Mouse (Mus musculus): Measurements from ENCODE around the gene C1qtnf6.

Gene C1qtnf6

DNA sequence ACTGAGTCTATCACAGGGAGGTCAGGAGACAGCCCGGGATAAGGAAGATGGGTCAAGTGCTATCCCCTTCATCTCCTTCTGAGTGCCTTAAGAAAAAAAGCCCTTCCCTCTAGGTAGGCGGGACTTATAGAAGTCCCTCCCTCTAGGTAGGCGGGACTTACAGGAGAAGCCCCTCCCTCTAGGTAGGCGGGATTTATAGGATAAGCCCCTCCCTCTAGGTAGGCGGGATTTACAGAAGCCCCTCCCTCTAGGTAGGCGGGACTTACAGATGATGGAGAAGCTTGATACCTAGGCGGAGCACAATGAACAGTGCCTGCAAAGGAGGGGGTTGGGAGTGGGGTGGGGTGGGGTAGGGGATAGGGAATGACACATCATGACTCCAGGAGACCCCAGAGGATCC, 51.1 kb downstream of the C1qtnf6 start:
- DNase-seq (ENCODE audit: low spot score in 2 of 2), result no peak

DNA sequence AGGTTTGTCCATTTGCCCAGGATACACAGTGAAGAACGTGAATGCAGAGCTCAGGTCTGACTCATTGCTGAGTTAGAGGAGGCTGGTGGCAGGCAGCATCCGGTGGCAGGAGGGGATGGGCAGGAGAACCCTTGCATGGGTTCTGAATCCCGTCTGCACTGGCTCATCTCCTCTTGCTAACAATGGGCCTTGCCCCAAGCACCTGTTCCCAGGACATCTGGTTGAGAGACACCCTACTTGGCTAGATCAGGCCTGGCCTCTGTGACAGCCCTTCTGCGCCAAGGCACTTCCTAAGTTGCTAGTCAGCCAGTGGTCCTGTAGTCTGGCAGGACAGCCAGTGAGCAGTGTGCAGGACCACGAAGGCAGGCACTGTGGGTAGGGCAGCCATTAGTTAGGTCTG, 51.7 kb downstream of the C1qtnf6 start:
- DNase-seq (ENCODE audit: low spot score in 2 of 2), result no peak

DNA sequence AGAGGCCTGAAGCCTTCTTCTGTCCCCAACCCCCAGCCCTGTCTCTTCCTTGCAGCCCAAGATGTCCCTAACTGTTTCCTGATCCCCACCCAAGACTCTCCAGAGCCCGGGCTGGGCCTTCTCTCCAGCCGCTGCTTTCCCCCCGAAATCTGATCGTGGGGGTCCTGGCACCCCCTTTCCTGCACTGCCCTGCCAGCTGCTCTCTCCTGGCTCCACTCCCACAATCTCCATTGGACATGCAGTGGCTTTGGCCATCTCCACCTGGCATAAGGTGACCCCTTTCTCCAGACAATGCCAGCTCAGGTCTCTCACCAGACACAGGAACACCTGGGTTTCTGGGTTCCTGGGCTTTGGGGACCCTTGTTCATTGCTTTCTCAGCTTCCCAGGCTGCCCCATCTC, 53.1 kb downstream of the C1qtnf6 start:
- DNase-seq (ENCODE audit: low spot score in 2 of 2), result no peak

GRCm38 (mm10) chr15:78476878-78477277, 54.3 kb downstream of the C1qtnf6 start:
- no peak for DNase-seq (ENCODE audit: low spot score in 2 of 2)

GRCm38 (mm10) chr15:78475604-78476031, 55.6 kb downstream of the C1qtnf6 start:
- DNase-seq (ENCODE audit: low spot score in 2 of 2), result no peak

GRCm38 (mm10) chr15:78473442-78473841, 57.8 kb downstream of the C1qtnf6 start:
- DNase-seq (ENCODE audit: low spot score in 2 of 2), result no peak

Data from spleen, postnatal 14 days (tissue).